Mouse (Mus musculus): ENCODE data around the gene Rag1. TPM values are rescaled to one million over a fixed set of nuclear protein-coding genes. Genes with fewer than 3 reads are reported as not detected.

The Rag1 gene
- total RNA-seq, 2 experiments from 2014 or later, result 0.17 to 0.31 TPM

- no peak for DNase-seq (ENCODE audit: low spot score in 2 of 2)
Measured at GRCm38 (mm10) chr2:101592023-101592841, 57.1 kb downstream of the Rag1 start.

GRCm38 (mm10) chr2:101591356-101591755 lies 57.9 kb downstream of the Rag1 start:
- DNase-seq (ENCODE audit: low spot score in 2 of 2), result no peak

Other genes with a start within 250 kb of the Rag1 start
- gene Rag2, start 24.8 kb downstream of the Rag1 start, total RNA-seq (2021), result not detected
- 10 to 100 TPM; 30.9 to 41.7 TPM for gene B230118H07Rik, start within 50 bp of the Rag1 start, total RNA-seq (2021)
- gene Traf6, start 28.9 kb upstream of the Rag1 start, total RNA-seq (2021), result 10 to 100 TPM; 26.2 to 26.5 TPM
- gene Prr5l, start 233.5 kb upstream of the Rag1 start, total RNA-seq (2021), result 1 to 10 TPM; 4.8 to 6.1 TPM
- 10 to 100 TPM; 44.0 to 45.3 TPM for gene Commd9, start 236.7 kb upstream of the Rag1 start, total RNA-seq (2021)

All from adrenal gland, postnatal 4 days (tissue).